Mouse (Mus musculus): Measurements from ENCODE around the gene Mrpl55. TPM values are rescaled to one million over a fixed set of nuclear protein-coding genes. Genes with fewer than 3 reads are reported as not detected.

Gene Mrpl55
- polyA plus RNA-seq, 1 experiment from 2014 or later, result 89.8 TPM

GRCm38 (mm10) chr11:59170549-59170948 is 31.7 kb upstream of the Mrpl55 start:
- no peaks in the 10 kb centered on the region for H3K4me1 ChIP-seq
- no peaks in the 10 kb centered on the region for H3K36me3 ChIP-seq (replicated peaks)
- ATAC-seq (replicated peaks), result no peak
- 68% methylated on average over 4 of the region's 4 CpGs for WGBS
- H3K4me2 ChIP-seq, result no peak overlapping the region
- no peak overlapping the region for H3K4me3 ChIP-seq
- H3K9ac ChIP-seq, result no peak overlapping the region
- peaks cover 15% of the 10 kb centered on the region for H3K27me3 ChIP-seq (replicated peaks)
- H3K27ac ChIP-seq, result no peak overlapping the region
- no peaks in the 10 kb centered on the region for H3K9me3 ChIP-seq

GRCm38 (mm10) chr11:59174189-59174838 is 28.0 kb upstream of the Mrpl55 start:
- 46% methylated on average over 6 of the region's 6 CpGs for WGBS
- Histone ChIP-seq H3K4me2 (no peak overlapping the region), H3K9me3 (no peaks in the 10 kb centered on the region), H3K9ac (no peak overlapping the region), H3K36me3 (replicated peaks) (no peaks in the 10 kb centered on the region), H3K4me3 (no peak overlapping the region), H3K4me1 (no peaks in the 10 kb centered on the region), H3K27me3 (replicated peaks) (peaks cover 52% of the 10 kb centered on the region), H3K27ac (no peak overlapping the region)
- ATAC-seq (replicated peaks), result no peak

GRCm38 (mm10) chr11:59176475-59176874 is 25.8 kb upstream of the Mrpl55 start:
- peaks cover 56% of the 10 kb centered on the region for H3K27me3 ChIP-seq (replicated peaks)
- 3% methylated on average over 48 of the region's 48 CpGs for WGBS
- 0 out of 2 replicates have a peak overlapping the region, but pooled peaks have one; percentile 4 for H3K4me3 ChIP-seq
- no peak for ATAC-seq (replicated peaks)
- H3K36me3 ChIP-seq (replicated peaks), result no peaks in the 10 kb centered on the region
- no peaks in the 10 kb centered on the region for H3K9me3 ChIP-seq
- no peak overlapping the region for H3K9ac ChIP-seq
- H3K27ac ChIP-seq, result no peak overlapping the region
- H3K4me2 ChIP-seq, result no peak overlapping the region
- H3K4me1 ChIP-seq, result no peaks in the 10 kb centered on the region

GRCm38 (mm10) chr11:59176921-59177320 is 25.4 kb upstream of the Mrpl55 start:
- WGBS, result 11% methylated on average over 34 of the region's 34 CpGs
- no peak overlapping the region for H3K4me3 ChIP-seq
- ATAC-seq (replicated peaks), result no peak

GRCm38 (mm10) chr11:59182864-59183331 is 19.4 kb upstream of the Mrpl55 start, which contains the start of gene Gjc2:
Gene Gjc2, minus strand, starts transcription at chr11:59183213.
- ATAC-seq (replicated peaks), result no peak
- WGBS, result 24% methylated on average over 3 of the region's 3 CpGs
- Histone ChIP-seq H3K4me3 (no peak within 1 kb of the TSS), H3K4me2 (no peak within 1 kb of the TSS), H3K4me1 (no peaks in the 10 kb centered on the region), H3K36me3 (replicated peaks) (peaks cover 18% of the 10 kb centered on the region; the same call in 1 of the 2 replicates), H3K27ac (no peak within 1 kb of the TSS), H3K9ac (no peak within 1 kb of the TSS), H3K27me3 (replicated peaks) (peaks cover 18% of the 10 kb centered on the region), H3K9me3 (no peaks in the 10 kb centered on the region)

More at GRCm38 (mm10) chr11:59176921-59177320, 25.4 kb upstream of the Mrpl55 start:
- no peaks in the 10 kb centered on the region for H3K36me3 ChIP-seq (replicated peaks)
- H3K9ac ChIP-seq, result no peak overlapping the region
- H3K4me2 ChIP-seq, result no peak overlapping the region
- H3K27me3 ChIP-seq (replicated peaks), result peaks cover 56% of the 10 kb centered on the region
- H3K27ac ChIP-seq, result no peak overlapping the region
- no peaks in the 10 kb centered on the region for H3K9me3 ChIP-seq
- no peaks in the 10 kb centered on the region for H3K4me1 ChIP-seq

GRCm38 (mm10) chr11:59183821-59184220 is 18.5 kb upstream of the Mrpl55 start:
- H3K9me3 ChIP-seq, result no peaks in the 10 kb centered on the region
- no peak overlapping the region for H3K4me3 ChIP-seq
- peaks cover 8% of the 10 kb centered on the region for H3K27me3 ChIP-seq (replicated peaks)
- peaks cover 18% of the 10 kb centered on the region; the same call in 1 of the 2 replicates for H3K36me3 ChIP-seq (replicated peaks)
- H3K4me2 ChIP-seq, result no peak overlapping the region
- H3K4me1 ChIP-seq, result peaks cover 6% of the 10 kb centered on the region; the same call in 1 of the 2 replicates
- ATAC-seq (replicated peaks), result no peak
- no peak overlapping the region for H3K27ac ChIP-seq
- no peak overlapping the region for H3K9ac ChIP-seq
- 38% methylated on average over 3 of the region's 3 CpGs for WGBS

- H3K9me3 ChIP-seq, result no peaks in the 10 kb centered on the region
- H3K4me2 ChIP-seq, result no peak overlapping the region
- no peak overlapping the region for H3K27ac ChIP-seq
- H3K4me3 ChIP-seq, result no peak overlapping the region
- H3K4me1 ChIP-seq, result peaks cover 22% of the 10 kb centered on the region
- H3K27me3 ChIP-seq (replicated peaks), result no peaks in the 10 kb centered on the region
- no peak for ATAC-seq (replicated peaks)
- 85% methylated on average over 5 of the region's 5 CpGs for WGBS
- H3K9ac ChIP-seq, result no peak overlapping the region
- H3K36me3 ChIP-seq (replicated peaks), result peaks cover 18% of the 10 kb centered on the region; the same call in 1 of the 2 replicates
Observed at GRCm38 (mm10) chr11:59185490-59185889, 16.8 kb upstream of the Mrpl55 start.

GRCm38 (mm10) chr11:59187706-59188105 is 14.6 kb upstream of the Mrpl55 start:
- Histone ChIP-seq H3K27me3 (replicated peaks) (no peaks in the 10 kb centered on the region), H3K4me3 (no peak overlapping the region), H3K36me3 (replicated peaks) (peaks cover 18% of the 10 kb centered on the region; the same call in 1 of the 2 replicates), H3K9me3 (no peaks in the 10 kb centered on the region), H3K4me1 (peaks cover 29% of the 10 kb centered on the region), H3K4me2 (no peak overlapping the region), H3K9ac (no peak overlapping the region), H3K27ac (no peak overlapping the region)
- no peak for ATAC-seq (replicated peaks)
- 92% methylated on average over 6 of the region's 6 CpGs for WGBS

GRCm38 (mm10) chr11:59191231-59192058 is 10.8 kb upstream of the Mrpl55 start:
- under 1% methylated on average over 56 of the region's 59 CpGs for WGBS
- peak overlapping the region; percentile 93 for H3K27ac ChIP-seq
- peak; percentile 95 for ATAC-seq (replicated peaks)
- no peaks in the 10 kb centered on the region for H3K9me3 ChIP-seq
- no peaks in the 10 kb centered on the region for H3K27me3 ChIP-seq (replicated peaks)
- H3K4me2 ChIP-seq, result peak overlapping the region; percentile 77
- H3K4me3 ChIP-seq, result peak overlapping the region; percentile 82
- peaks cover 29% of the 10 kb centered on the region for H3K4me1 ChIP-seq
- H3K36me3 ChIP-seq (replicated peaks), result no peaks in the 10 kb centered on the region; the same call in 1 of the 2 replicates
- H3K9ac ChIP-seq, result peak overlapping the region; percentile 80

GRCm38 (mm10) chr11:59192059-59192386 is 10.3 kb upstream of the Mrpl55 start, which contains the start of gene Guk1:
Gene Guk1, minus strand, starts transcription at chr11:59192212.
- WGBS, result 5% methylated on average over 16 of the region's 16 CpGs
- peak within 1 kb of the TSS; percentile 93 for H3K27ac ChIP-seq
- H3K27me3 ChIP-seq (replicated peaks), result no peaks in the 10 kb centered on the region
- H3K4me1 ChIP-seq, result peaks cover 29% of the 10 kb centered on the region
- no peaks in the 10 kb centered on the region for H3K9me3 ChIP-seq
- peak within 1 kb of the TSS; percentile 77 for H3K4me2 ChIP-seq
- peak within 1 kb of the TSS; percentile 82 for H3K4me3 ChIP-seq
- peak within 1 kb of the TSS; percentile 80 for H3K9ac ChIP-seq
- no peaks in the 10 kb centered on the region for H3K36me3 ChIP-seq (replicated peaks)
- peak; percentile 38 for ATAC-seq (replicated peaks)

GRCm38 (mm10) chr11:59196230-59196629 is 6.1 kb upstream of the Mrpl55 start:
- H3K4me1 ChIP-seq, result peaks cover 5% of the 10 kb centered on the region
- no peak overlapping the region for H3K4me2 ChIP-seq
- no peaks in the 10 kb centered on the region for H3K36me3 ChIP-seq (replicated peaks)
- H3K27me3 ChIP-seq (replicated peaks), result no peaks in the 10 kb centered on the region
- no peak overlapping the region for H3K4me3 ChIP-seq
- ATAC-seq (replicated peaks), result no peak
- no peaks in the 10 kb centered on the region for H3K9me3 ChIP-seq
- no peak overlapping the region for H3K27ac ChIP-seq
- H3K9ac ChIP-seq, result no peak overlapping the region

GRCm38 (mm10) chr11:59201216-59202002 is 877 bp upstream of the Mrpl55 start:
- peak overlapping the region; percentile 72; the same call in 1 of the 2 replicates for H3K9ac ChIP-seq
- no peaks in the 10 kb centered on the region; the same call in 1 of the 2 replicates for H3K36me3 ChIP-seq (replicated peaks)
- peaks cover 16% of the 10 kb centered on the region for H3K4me1 ChIP-seq
- H3K27me3 ChIP-seq (replicated peaks), result no peaks in the 10 kb centered on the region
- ATAC-seq (replicated peaks), result peak; percentile 2; the same call in 1 of the 2 replicates
- WGBS, result 38% methylated on average over 16 of the region's 16 CpGs
- peak overlapping the region; percentile 70 for H3K4me3 ChIP-seq
- peak overlapping the region; percentile 68 for H3K27ac ChIP-seq
- H3K4me2 ChIP-seq, result peak overlapping the region; percentile 90
- no peaks in the 10 kb centered on the region for H3K9me3 ChIP-seq

All from midbrain, embryonic 15.5 days (tissue).